14 mouse cellular contexts compared by ENCODE assay signal in genomic region chr3:109323447-109324300, GRCm38 (mm10). TPM values are rescaled to one million over a fixed set of nuclear protein-coding genes. Genes with fewer than 3 reads are reported as not detected.
DNase-seq lines count a peak whose midpoint lies in the region; ATAC-seq and TF ChIP-seq lines count a peak whose summit lies in the region.
"Had no signal": no experiment of that assay in that cellular context is flagged by ENCODE, and none has a peak within 500 bp of the region (broad histone marks: within the 10 kb centered on the region; RNA-seq: fewer than 3 reads in every experiment).

No protein-coding gene starts in this region.

- H3K4me3 ChIP-seq in thymus, adult 2 months (ENCODE audit: control insufficient read depth, insufficient read depth, low read length): no peak overlapping the region
- H3K4me3 ChIP-seq: forebrain, embryonic 12.5 days; hindbrain, embryonic 10.5 days had no signal

- H3K27me3 ChIP-seq in thymus, adult 2 months (ENCODE audit: control insufficient read depth, insufficient read depth, low read length): no peaks in the 10 kb centered on the region
- H3K27me3 ChIP-seq: forebrain, embryonic 12.5 days had no signal

- WGBS in thymus, adult 2 months: 22% methylated on average over 7 of the region's 7 CpGs

- peaks cover 6% of the 10 kb centered on the region for H3K4me1 ChIP-seq in thymus, adult 2 months (replicated peaks; ENCODE audit: control insufficient read depth, insufficient read depth, low read length)
- H3K4me1 ChIP-seq: forebrain, embryonic 12.5 days; hindbrain, embryonic 10.5 days had no signal

- DNase-seq in 416B (ENCODE audit: low read depth): peak; percentile 58
- peak; percentile 63 for DNase-seq in thymus, adult 2 months
- DNase-seq in testis, postnatal 10 days (ENCODE audit: low spot score): no peak
- DNase-seq in kidney, adult 9 months: no peak
- DNase-seq in urinary bladder, postnatal 36 days (ENCODE audit: low spot score in 2 of 2): no peak
- DNase-seq: cerebellum, postnatal 14 days; kidney, adult 2 months; liver; right cerebral cortex, postnatal 4 days had no signal

- no peak for TF ChIP-seq POLR2A in thymus, adult 2 months (IDR thresholded peaks at IDR 0.05; ENCODE audit: control insufficient read depth, extremely low read depth, insufficient read depth, low read length, poor library complexity)

- H3K36me3 ChIP-seq in thymus, adult 2 months (ENCODE audit: control insufficient read depth, insufficient read depth, low read length): no peaks in the 10 kb centered on the region
- H3K36me3 ChIP-seq: forebrain, embryonic 12.5 days; G1E; hindbrain, embryonic 10.5 days had no signal

- H3K27ac ChIP-seq in thymus, adult 2 months (ENCODE audit: control insufficient read depth, insufficient read depth, low read length): peak overlapping the region; percentile 57
- H3K27ac ChIP-seq: forebrain, embryonic 12.5 days; hindbrain, embryonic 10.5 days had no signal

- no peak for TF ChIP-seq CTCF in thymus, adult 2 months (IDR thresholded peaks at IDR 0.05; ENCODE audit: borderline replicate concordance, control insufficient read depth, extremely low read depth, insufficient read depth, low read length, poor library complexity)

- ATAC-seq in CD4-positive, CD25-positive, alpha-beta regulatory T cell, adult 4 months: peak; percentile 83
- ATAC-seq in granulocyte monocyte progenitor cell, adult 5-6 weeks (replicated peaks; ENCODE audit: poor library complexity, severe bottlenecking): peak; percentile 65

RNA-seq across cellular contexts. Expression of gene Vav3, which starts 16.8 kb away (rescaled TPM):
- 10 to 100 TPM; 10.1 to 13.1 TPM for polyA plus RNA-seq in CD4-positive, CD25-positive, alpha-beta regulatory T cell, adult 4 months (2017; shearing (Covaris generic))
- 52.5 and 75.4 TPM in 2 replicates for total RNA-seq in granulocyte monocyte progenitor cell, adult 5-6 weeks (2014; fragmentation: Nextera tagmentation)
- total RNA-seq in granulocyte monocyte progenitor cell, adult 5-6 weeks (2017): 84.4 and 85.7 TPM in 2 replicates
- polyA plus RNA-seq in thymus, adult 2 months (2012; rRNA removed): 3.1 and 3.2 TPM in 2 replicates
- polyA plus RNA-seq: G1E had no signal

Comparison
In these comparisons a context has a peak if more than half of its experiments do, and no peak if none do; other contexts are left out.
1. DNase-seq: peak in 416B (single experiment) and thymus, adult 2 months (single experiment); none in testis, postnatal 10 days (single experiment), kidney, adult 9 months (single experiment) and urinary bladder, postnatal 36 days (0 of 2).